Mouse (Mus musculus) intestine, postnatal 0 days (tissue): ENCODE measurements around the gene Rasd2. TPM values are rescaled to one million over a fixed set of nuclear protein-coding genes. Genes with fewer than 3 reads are reported as not detected.
A peak's percentile ranks its signal among the peaks of the same experiment; 100 is the strongest.

ENCODE experiments used
- ATAC-seq: fragments of 200-750 bp; cut with Nextera tagmentation; 2 replicates; pipeline ENCODE4 v1.8.0; 2017; ENCODE audit warnings: mild to moderate bottlenecking, moderate TSS enrichment, moderate library complexity
- H3K27ac ChIP-seq: fragments of 300-500 bp; sonication (generic); 2 replicates; pipeline ENCODE4 v1.5.1; 2014; ENCODE audit warnings: mild to moderate bottlenecking, low read depth, low read length, moderate library complexity
- H3K27me3 ChIP-seq: fragments of 300-500 bp; sonication (generic); replicated peaks from 2 replicates; pipeline ENCODE4 v1.6.1; 2014; ENCODE audit warnings: low read length, mixed read lengths; ENCODE audit not compliant: control insufficient read depth, insufficient read depth
- H3K36me3 ChIP-seq: fragments of 300-500 bp; sonication (generic); 2 replicates; pipeline ENCODE4 v1.6.1; 2014; ENCODE audit warnings: mild to moderate bottlenecking, moderate library complexity; ENCODE audit not compliant: control insufficient read depth, insufficient read depth
- H3K4me1 ChIP-seq: fragments of 300-500 bp; sonication (generic); replicated peaks from 2 replicates; pipeline ENCODE4 v1.6.1; 2014; ENCODE audit warnings: antibody characterized with exemption, low read length, mixed read lengths; ENCODE audit not compliant: control insufficient read depth, insufficient read depth
- H3K4me2 ChIP-seq: fragments of 300-500 bp; sonication (generic); replicated peaks from 2 replicates; pipeline ENCODE4 v1.6.1; 2014; ENCODE audit warnings: low read depth, mild to moderate bottlenecking, moderate library complexity
- H3K4me3 ChIP-seq: fragments of 300-500 bp; sonication (generic); 2 replicates; pipeline ENCODE4 v1.5.1; 2014; ENCODE audit warnings: low read depth, low read length
- H3K9ac ChIP-seq: fragments of 300-500 bp; sonication (generic); 2 replicates; pipeline ENCODE4 v1.6.1; 2014; ENCODE audit warnings: mild to moderate bottlenecking, low read depth, low read length
- H3K9me3 ChIP-seq: fragments of 300-500 bp; sonication (generic); 2 replicates; pipeline ENCODE4 v1.6.1; 2016; ENCODE audit warnings: mixed run types; ENCODE audit not compliant: control insufficient read depth
- CTCF ChIP-seq: sonication (generic); IDR thresholded peaks from 2 replicates; pipeline ENCODE4 v1.5.1; 2016; ENCODE audit warnings: low read depth, mild to moderate bottlenecking, control low read depth, antibody characterized with exemption, moderate library complexity
- WGBS: fragments of 180-500 bp; shearing (Covaris S2); extraction: QIAGEN DNeasy Blood & Tissue Kit; methylation state at CpG from one replicate; pipeline ENCODE4 v1.1.7; 2014; 5-methylcytosine and 5-hydroxymethylcytosine counted together
- polyA plus RNA-seq: library from polyadenylated mRNA; unstranded; fragments of >200 nt; fragmentation: Nextera tagmentation; extraction: Ambion mirVana; gene quantifications from 2 replicates; pipeline ENCODE4 v1.2.1, GENCODE M21; 2015

Rasd2 gene
- polyA plus RNA-seq, 1 experiment from 2014 or later = 1.3 TPM

DNA sequence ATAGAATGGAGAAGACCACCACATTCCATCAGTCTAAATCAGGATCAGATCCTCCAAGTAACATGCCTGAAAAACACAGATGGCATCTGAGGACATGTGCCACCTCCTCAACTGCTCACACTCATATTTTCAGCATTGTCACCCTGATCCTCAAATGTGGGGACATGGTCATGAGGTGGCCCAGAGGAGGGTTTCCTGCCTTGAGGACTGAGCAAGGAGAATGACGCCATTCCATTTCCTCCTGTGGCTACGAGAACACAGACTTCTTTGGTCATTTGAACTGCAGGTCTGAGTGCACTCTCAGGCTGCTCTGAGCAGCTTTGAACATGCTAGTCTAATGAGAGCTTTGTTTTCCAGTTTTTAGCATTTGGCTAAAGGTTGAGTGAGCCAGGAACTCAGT lies 10.3 kb upstream of the Rasd2 start:
- H3K9me3 ChIP-seq = no peaks in the 10 kb centered on the region

DNA sequence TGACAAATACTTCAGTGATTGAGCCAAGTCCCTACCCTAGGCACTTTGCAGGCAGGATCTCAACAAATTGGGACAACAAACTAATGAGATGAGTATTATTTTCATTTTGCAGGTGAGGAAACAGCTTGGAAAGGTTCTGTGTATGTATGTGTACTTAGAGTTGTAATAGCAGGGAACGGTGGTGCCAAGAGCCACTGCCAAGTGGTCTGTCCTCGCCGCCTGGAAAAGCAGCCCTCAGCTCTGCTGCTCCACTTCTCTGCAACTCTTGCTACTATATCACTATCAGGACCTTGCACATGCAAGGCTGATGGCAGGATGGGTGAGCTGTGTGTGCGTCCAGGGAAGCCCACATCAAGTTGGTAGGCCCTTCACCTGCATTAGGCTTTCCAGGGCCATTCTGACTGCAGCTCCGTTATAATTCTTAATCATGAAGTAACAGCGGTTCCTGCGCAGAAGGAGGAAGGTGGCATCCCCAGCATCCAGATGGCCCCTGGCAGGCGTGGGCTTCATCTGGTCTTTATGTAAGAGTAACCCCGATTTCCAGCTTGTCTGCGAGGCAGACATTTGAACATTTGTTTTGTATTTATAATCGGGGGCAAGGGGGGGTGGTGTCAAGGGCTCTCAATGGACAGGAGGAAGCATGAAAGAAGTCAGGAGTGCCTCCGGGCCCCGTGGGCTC lies 9.4 kb upstream of the Rasd2 start:
- no peaks in the 10 kb centered on the region for H3K27me3 ChIP-seq

More for the DNA sequence above, 10.3 kb upstream of the Rasd2 start:
- Histone ChIP-seq H3K4me3 (no peak overlapping the region), H3K4me1 (no peaks in the 10 kb centered on the region), H3K4me2 (no peak overlapping the region), H3K27me3 (no peaks in the 10 kb centered on the region), H3K9ac (no peak overlapping the region), H3K27ac (no peak overlapping the region), H3K36me3 (no peaks in the 10 kb centered on the region)
- 77% methylated on average over 2 of the region's 2 CpGs for WGBS
- TF ChIP-seq CTCF = no peak
- no peak for ATAC-seq

DNA sequence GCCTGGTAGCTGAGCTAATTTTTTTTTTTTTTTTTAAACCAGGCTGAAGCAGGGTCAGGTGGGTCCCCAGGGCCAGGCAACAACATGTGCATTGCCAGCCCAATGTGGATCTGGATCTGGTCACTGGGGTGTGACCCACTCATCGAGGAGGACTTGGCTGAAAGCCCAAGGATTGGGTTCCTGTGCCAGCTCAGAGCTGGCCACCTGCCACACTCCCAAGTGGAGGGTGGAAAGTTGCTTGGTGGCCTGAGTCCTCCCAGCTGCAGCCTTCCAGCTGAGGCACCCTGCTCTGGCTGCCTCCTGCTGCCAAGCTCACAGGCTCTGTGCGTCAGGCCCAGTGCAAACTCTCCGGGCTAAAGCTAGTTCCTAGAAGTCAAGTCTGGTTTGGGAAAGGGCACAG lies 2.3 kb upstream of the Rasd2 start:
- H3K9ac ChIP-seq = no peak overlapping the region
- H3K4me2 ChIP-seq = no peak overlapping the region
- H3K9me3 ChIP-seq = no peaks in the 10 kb centered on the region
- H3K4me1 ChIP-seq = no peaks in the 10 kb centered on the region
- peaks cover 30% of the 10 kb centered on the region for H3K27me3 ChIP-seq
- ATAC-seq = no peak
- no peaks in the 10 kb centered on the region for H3K36me3 ChIP-seq
- no peak overlapping the region for H3K27ac ChIP-seq
- 56% methylated on average over 3 of the region's 3 CpGs for WGBS
- TF ChIP-seq CTCF = no peak
- no peak overlapping the region for H3K4me3 ChIP-seq

More for the DNA sequence above, 9.4 kb upstream of the Rasd2 start:
- Histone ChIP-seq H3K4me3 (no peak overlapping the region), H3K27ac (no peak overlapping the region), H3K4me2 (no peak overlapping the region), H3K9ac (no peak overlapping the region), H3K4me1 (no peaks in the 10 kb centered on the region), H3K9me3 (no peaks in the 10 kb centered on the region), H3K36me3 (no peaks in the 10 kb centered on the region)
- no peak for ATAC-seq
- WGBS = 84% methylated on average over 13 of the region's 13 CpGs
- no peak for TF ChIP-seq CTCF

DNA sequence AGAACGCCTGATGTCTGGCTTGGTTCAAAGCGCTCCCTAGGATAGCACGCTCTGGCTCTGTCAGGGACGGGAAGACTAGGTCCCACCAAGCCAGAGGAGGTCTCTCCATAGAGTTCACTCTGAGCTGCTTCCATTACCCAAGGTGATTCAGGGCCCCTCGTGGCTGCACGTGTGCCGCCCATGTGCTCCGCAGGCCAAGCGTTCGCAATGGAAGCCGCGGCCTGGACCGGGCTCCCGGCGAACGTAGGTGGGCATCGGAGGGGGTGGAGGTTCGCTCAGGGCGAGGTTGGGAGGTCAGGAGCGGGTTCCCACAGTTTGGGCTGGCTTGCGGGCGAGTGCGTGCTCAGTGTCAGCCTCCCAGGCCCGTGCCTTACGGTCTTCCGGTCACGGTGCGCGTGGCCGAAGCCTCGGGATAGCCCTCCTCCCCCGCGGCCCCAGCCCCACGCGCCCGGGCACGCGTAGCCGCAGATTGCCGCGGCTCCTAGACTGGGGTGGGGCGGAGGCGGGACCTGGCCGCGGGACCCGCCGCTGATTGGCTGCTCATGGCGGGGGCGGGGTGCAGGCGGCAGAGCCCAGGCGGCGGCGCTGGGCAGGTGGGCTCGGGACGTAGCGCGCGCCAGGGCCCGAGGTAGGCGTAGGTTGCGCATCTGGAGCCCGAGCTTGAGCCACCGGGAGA lies 975 bp upstream of the Rasd2 start:
- whole genome bisulfite sequencing = 2% methylated on average over 49 of the region's 63 CpGs
- ATAC-seq = peak; percentile 86
- Histone ChIP-seq H3K9ac (peak overlapping the region; percentile 46), H3K27ac (no peak overlapping the region), H3K36me3 (no peaks in the 10 kb centered on the region), H3K4me2 (peak overlapping the region; percentile 98), H3K27me3 (peaks cover 34% of the 10 kb centered on the region), H3K4me3 (peak overlapping the region; percentile 58), H3K9me3 (no peaks in the 10 kb centered on the region), H3K4me1 (no peaks in the 10 kb centered on the region)
- no peak for TF ChIP-seq CTCF

DNA sequence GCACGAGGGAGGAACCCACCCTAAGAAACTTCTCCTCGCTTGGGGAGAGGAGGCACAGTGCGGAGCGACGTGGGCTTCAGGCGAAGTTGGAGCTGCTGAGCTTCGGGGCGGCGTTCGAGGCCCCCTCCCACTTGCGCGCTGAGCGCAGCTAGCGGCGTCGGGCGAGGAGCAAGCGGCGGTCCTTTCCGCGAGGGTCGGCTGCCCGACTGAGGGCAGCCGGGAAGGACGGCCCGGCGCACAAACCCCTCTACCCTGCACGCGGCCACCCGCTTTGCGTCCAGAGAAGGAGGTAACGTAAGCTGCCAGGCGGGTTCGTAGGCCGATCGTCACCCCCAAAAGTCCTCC lies 465 bp upstream of the Rasd2 start:
- peak overlapping the region; percentile 98 for H3K4me2 ChIP-seq
- H3K27me3 ChIP-seq = peaks cover 34% of the 10 kb centered on the region
- no peaks in the 10 kb centered on the region for H3K36me3 ChIP-seq
- no peaks in the 10 kb centered on the region for H3K9me3 ChIP-seq
- H3K9ac ChIP-seq = peak overlapping the region; percentile 46
- H3K4me1 ChIP-seq = no peaks in the 10 kb centered on the region
- no peak for TF ChIP-seq CTCF
- no peak overlapping the region for H3K27ac ChIP-seq
- peak; percentile 17 for ATAC-seq
- peak overlapping the region; percentile 58 for H3K4me3 ChIP-seq
- WGBS = under 1% methylated on average over 35 of the region's 36 CpGs

DNA sequence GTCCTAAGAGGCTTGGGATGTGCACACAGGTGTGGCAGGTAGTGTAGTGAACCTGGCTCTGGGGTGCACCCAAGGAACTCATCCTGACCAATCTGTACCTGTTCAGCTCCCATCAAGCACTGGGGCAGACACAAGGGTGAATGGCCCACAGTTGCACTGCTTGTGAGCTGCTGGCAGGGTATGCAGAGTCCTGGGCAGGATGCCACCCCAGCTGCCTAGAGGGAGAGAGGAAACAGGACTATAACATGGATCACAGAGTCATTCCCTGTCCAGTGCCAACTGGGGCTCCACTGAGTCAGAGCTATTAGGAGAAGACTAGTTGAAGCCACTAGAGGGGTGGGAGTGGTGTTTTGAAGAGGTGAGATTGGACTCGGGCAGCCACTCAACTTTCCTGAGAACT lies 1.3 kb downstream of the Rasd2 start:
- Histone ChIP-seq H3K9ac (no peak overlapping the region), H3K36me3 (no peaks in the 10 kb centered on the region), H3K4me2 (no peak overlapping the region), H3K9me3 (no peaks in the 10 kb centered on the region), H3K4me1 (no peaks in the 10 kb centered on the region), H3K27ac (no peak overlapping the region), H3K27me3 (peaks cover 34% of the 10 kb centered on the region), H3K4me3 (no peak overlapping the region)
- ATAC-seq = no peak
- TF ChIP-seq CTCF = no peak
- WGBS = 77% methylated on average over 1 of the region's 1 CpGs
